Mouse (Mus musculus): ENCODE measurements around the gene Il20rb. TPM values are rescaled to one million over a fixed set of nuclear protein-coding genes. Genes with fewer than 3 reads are reported as not detected.

Il20rb gene
- polyA plus RNA-seq, 1 experiment from 2014 or later: 0.94 TPM

DNA sequence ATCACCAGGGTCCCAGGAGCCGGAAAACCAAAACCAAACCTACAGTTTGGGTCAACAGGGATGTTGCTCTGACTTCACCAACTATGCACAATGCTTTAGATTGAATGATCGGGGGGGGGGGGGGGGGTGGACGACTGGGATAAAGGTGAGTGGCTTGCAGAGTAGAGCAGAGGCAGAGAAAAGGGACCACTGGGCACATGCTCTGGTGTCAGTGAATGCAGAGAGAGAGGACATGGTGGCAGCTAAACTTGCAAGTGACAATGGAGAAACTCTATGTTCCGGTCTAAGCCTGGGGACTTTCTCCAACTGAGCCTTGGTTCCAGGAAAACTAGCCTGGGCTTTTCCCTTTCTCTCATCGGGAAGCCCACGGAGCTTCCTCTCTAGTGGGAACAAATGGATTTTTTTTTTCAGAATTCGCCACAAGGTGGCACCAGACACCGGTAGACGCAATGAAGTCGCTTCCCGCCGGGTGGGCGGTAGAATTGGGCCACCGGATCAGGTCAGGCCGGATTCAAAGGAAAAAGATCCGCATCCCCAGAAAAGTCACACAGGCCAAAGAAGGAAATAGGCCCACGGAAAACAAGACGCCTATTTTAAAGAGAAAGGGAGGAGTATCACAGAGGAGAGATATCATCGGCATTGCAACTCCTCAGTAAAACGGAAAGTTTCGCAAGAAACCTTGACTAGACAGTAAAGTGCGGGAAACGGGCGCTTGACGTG is 32.5 kb downstream of the Il20rb start:
- no peaks in the 10 kb centered on the region for H3K9me3 ChIP-seq (ENCODE audit: control insufficient read depth, low read length)
- H3K36me3 ChIP-seq (ENCODE audit: control insufficient read depth, insufficient read depth, low read length): no peaks in the 10 kb centered on the region
- 9% methylated on average over 25 of the region's 25 CpGs for WGBS
- DNase-seq (ENCODE audit: low spot score) (peak; percentile 91), ATAC-seq (ENCODE audit: low FRiP score) (peak; percentile 38; the same call in 1 of the 2 replicates)
- peaks cover 2% of the 10 kb centered on the region; the same call in 1 of the 2 replicates for H3K4me1 ChIP-seq (replicated peaks; ENCODE audit: control insufficient read depth, insufficient read depth, low read length)
- H3K9ac ChIP-seq (ENCODE audit: low read depth, low read length): peak overlapping the region; percentile 38; the same call in 1 of the 2 replicates
- H3K27ac ChIP-seq (ENCODE audit: low read depth, low read length): no peak overlapping the region
- peak overlapping the region; percentile 54 for H3K4me2 ChIP-seq (replicated peaks; ENCODE audit: low read depth, low read length)
- no peaks in the 10 kb centered on the region for H3K27me3 ChIP-seq (ENCODE audit: control insufficient read depth, insufficient read depth, low read length)
- H3K4me3 ChIP-seq (ENCODE audit: low read depth, low read length): peak overlapping the region; percentile 15

GRCm38 (mm10) chr9:100452432-100452831 is 34.2 kb downstream of the Il20rb start:
- ATAC-seq (ENCODE audit: low FRiP score) (no peak), DNase-seq (ENCODE audit: low spot score) (no peak)
- Histone ChIP-seq H3K9me3 (ENCODE audit: control insufficient read depth, low read length) (no peaks in the 10 kb centered on the region), H3K27ac (ENCODE audit: low read depth, low read length) (no peak overlapping the region), H3K4me2 (replicated peaks; ENCODE audit: low read depth, low read length) (no peak overlapping the region), H3K36me3 (ENCODE audit: control insufficient read depth, insufficient read depth, low read length) (no peaks in the 10 kb centered on the region), H3K4me3 (ENCODE audit: low read depth, low read length) (no peak overlapping the region), H3K27me3 (ENCODE audit: control insufficient read depth, insufficient read depth, low read length) (no peaks in the 10 kb centered on the region), H3K4me1 (replicated peaks; ENCODE audit: control insufficient read depth, insufficient read depth, low read length) (peaks cover 2% of the 10 kb centered on the region; the same call in 1 of the 2 replicates), H3K9ac (ENCODE audit: low read depth, low read length) (no peak overlapping the region)
- 83% methylated on average over 6 of the region's 6 CpGs for WGBS

DNA sequence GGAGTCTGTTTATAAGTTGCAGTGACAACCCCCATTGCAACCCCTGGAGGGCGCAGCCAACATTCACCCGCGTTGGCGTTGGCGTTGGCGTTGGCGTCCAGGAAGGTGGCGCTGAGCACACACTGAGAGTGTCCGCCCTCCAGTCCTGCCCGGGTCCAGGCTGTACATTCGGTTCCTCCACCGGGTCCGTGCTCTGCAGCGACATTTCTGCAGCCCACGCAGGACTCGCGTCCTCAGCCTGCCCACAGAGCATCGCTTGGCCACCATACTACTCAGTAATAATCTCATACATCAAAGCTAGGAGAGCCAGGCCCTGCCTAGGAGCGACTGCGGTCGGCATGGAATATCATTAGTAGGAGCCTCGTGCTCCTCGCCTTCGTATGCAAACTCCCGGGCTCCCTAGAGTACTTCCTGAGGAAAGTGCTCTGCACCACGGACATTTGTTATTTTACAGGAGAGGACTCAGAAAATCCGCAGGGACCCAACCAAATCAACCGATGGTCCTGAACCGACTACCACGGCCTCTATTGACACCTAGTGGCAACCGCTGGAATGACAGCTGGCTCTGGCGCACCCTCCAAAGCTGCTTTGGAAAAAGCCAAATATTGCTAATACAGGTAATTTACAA is 40.4 kb downstream of the Il20rb start:
- Histone ChIP-seq H3K4me3 (ENCODE audit: low read depth, low read length) (peak overlapping the region; percentile 53), H3K27me3 (ENCODE audit: control insufficient read depth, insufficient read depth, low read length) (no peaks in the 10 kb centered on the region), H3K4me1 (replicated peaks; ENCODE audit: control insufficient read depth, insufficient read depth, low read length) (no peaks in the 10 kb centered on the region), H3K36me3 (ENCODE audit: control insufficient read depth, insufficient read depth, low read length) (no peaks in the 10 kb centered on the region), H3K9me3 (ENCODE audit: control insufficient read depth, low read length) (no peaks in the 10 kb centered on the region), H3K4me2 (replicated peaks; ENCODE audit: low read depth, low read length) (peak overlapping the region; percentile 61), H3K27ac (ENCODE audit: low read depth, low read length) (peak overlapping the region; percentile 51), H3K9ac (ENCODE audit: low read depth, low read length) (peak overlapping the region; percentile 62)
- under 1% methylated on average over 32 of the region's 32 CpGs for WGBS
- DNase-seq (ENCODE audit: low spot score): peak; percentile 89
- peak; percentile 91 for ATAC-seq (ENCODE audit: low FRiP score)

DNA sequence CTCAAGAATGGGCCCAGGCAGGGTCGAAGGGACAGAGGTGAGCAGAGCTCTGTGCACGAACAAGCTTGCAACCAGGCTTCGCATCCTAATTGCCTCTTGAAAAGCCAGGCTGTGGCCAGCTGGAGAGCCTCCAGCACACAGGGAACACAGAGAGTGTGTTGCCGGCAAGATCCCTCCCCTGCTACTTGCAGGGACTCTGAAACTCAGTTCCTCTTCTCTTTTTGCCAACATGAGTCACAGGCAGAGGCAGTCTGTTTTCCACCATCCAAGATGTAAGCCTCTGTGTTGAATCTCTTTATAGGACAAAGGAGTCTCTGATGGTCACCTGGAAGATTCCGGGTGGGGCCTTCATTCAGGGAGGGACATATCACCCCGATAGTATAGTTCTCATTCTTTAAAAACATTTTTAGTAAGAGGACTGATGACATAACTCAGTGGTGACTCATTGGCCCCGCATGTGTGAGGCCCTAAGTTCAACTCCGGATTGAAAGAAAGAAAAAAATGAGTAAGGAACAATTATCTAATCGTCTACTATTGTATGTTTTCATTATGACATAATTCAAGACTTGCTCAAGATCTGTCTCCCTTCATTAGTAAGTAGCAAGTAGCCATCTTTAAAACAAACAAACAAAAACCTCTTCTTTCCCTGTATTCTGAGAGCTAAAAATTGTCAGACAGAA is 46.3 kb downstream of the Il20rb start:
- ATAC-seq (ENCODE audit: low FRiP score) (peak; percentile 86), DNase-seq (ENCODE audit: low spot score) (peak; percentile 63)
- H3K27ac ChIP-seq (ENCODE audit: low read depth, low read length): peak overlapping the region; percentile 82
- H3K9me3 ChIP-seq (ENCODE audit: control insufficient read depth, low read length): no peaks in the 10 kb centered on the region
- peak overlapping the region; percentile 15; the same call in 1 of the 2 replicates for H3K9ac ChIP-seq (ENCODE audit: low read depth, low read length)
- no peak overlapping the region for H3K4me3 ChIP-seq (ENCODE audit: low read depth, low read length)
- no peak overlapping the region for H3K4me2 ChIP-seq (replicated peaks; ENCODE audit: low read depth, low read length)
- no peaks in the 10 kb centered on the region for H3K36me3 ChIP-seq (ENCODE audit: control insufficient read depth, insufficient read depth, low read length)
- no peaks in the 10 kb centered on the region for H3K27me3 ChIP-seq (ENCODE audit: control insufficient read depth, insufficient read depth, low read length)
- 0 out of 2 replicates have a peak, but pooled peaks cover 2% of the 10 kb centered on the region for H3K4me1 ChIP-seq (replicated peaks; ENCODE audit: control insufficient read depth, insufficient read depth, low read length)
- WGBS: 55% methylated on average over 9 of the region's 9 CpGs

DNA sequence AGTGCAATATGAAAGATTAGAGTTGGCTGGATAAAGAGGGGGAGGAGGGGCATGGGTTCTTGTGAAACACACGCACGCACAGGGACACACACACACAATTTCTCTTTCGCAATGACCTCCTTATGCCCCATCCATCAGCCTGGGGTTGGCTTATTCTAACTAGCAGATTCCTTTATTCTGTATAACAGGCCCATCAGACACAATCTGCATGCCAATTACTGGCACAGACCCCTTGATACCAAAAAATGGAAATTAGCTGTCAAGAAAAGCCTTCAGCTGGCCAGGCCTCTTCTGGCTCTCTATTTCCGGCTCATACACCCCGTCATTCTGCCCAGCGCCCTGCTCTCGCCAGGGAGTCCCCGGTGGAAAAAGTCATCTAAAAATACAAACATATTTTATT is 47.1 kb downstream of the Il20rb start:
- Histone ChIP-seq H3K4me1 (replicated peaks; ENCODE audit: control insufficient read depth, insufficient read depth, low read length) (0 out of 2 replicates have a peak, but pooled peaks cover 2% of the 10 kb centered on the region), H3K4me2 (replicated peaks; ENCODE audit: low read depth, low read length) (no peak overlapping the region), H3K4me3 (ENCODE audit: low read depth, low read length) (no peak overlapping the region), H3K27me3 (ENCODE audit: control insufficient read depth, insufficient read depth, low read length) (no peaks in the 10 kb centered on the region), H3K36me3 (ENCODE audit: control insufficient read depth, insufficient read depth, low read length) (no peaks in the 10 kb centered on the region), H3K27ac (ENCODE audit: low read depth, low read length) (peak overlapping the region; percentile 82), H3K9me3 (ENCODE audit: control insufficient read depth, low read length) (no peaks in the 10 kb centered on the region), H3K9ac (ENCODE audit: low read depth, low read length) (no peak overlapping the region)
- ATAC-seq (ENCODE audit: low FRiP score): peak; percentile 92
- 28% methylated on average over 8 of the region's 8 CpGs for WGBS
- DNase-seq (ENCODE audit: low spot score): peak; percentile 49

DNA sequence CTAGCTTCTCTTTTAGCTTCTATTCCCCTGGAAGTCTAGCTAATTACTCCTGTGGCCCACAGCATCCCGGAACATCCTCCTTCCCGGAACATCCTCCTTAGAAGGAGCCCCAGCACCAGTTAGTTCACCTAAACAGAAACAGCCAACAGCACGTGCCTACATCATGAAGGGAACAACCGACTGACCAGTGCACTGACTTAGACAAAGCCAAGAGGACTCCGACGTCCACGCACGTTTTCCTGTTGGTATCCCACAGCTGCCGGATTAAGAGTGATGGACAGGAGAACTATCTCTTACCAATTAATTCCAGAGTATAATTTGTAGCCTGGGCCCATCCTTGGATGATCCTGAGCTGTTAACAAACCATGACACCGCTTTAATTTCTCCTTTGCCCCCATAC is 47.6 kb downstream of the Il20rb start:
- DNase-seq (ENCODE audit: low spot score) (no peak), ATAC-seq (ENCODE audit: low FRiP score) (peak; percentile 29; the same call in 1 of the 2 replicates)
- WGBS: 71% methylated on average over 10 of the region's 10 CpGs

DNA sequence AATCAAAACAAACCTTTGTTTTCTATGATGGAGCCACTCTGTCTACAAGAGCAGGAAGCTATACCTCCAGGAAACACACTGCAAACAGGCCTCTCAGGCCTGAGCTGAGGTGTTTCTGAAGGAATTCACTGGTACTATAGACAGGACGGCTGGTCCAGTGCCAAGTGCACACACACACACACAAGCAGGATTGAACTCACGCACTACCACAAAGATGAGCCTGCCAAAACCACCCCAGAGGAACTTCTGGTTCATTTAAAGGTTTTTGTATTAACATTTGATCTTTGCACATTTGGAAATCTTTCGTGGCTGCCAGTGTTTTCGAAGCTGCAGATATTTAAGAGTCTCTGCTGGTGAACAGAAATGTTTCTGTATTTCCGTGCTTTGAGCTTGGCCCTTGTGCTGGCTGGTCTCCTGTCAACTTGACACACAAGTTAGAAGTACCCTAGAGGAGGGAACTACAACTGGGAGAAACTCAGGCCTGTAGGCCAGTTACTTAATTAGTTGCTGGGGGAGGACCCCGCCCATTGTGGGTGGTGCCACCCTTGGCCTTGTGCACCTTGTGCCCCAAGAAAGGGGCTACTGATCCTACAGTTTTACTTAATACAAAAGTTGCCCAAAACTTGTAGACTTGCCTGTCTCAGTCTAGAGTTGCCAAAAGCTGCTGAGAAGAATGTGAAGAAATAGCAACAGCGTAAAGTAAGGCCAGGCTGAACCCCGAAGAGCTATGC is 49.6 kb downstream of the Il20rb start:
- ATAC-seq (ENCODE audit: low FRiP score) (no peak), DNase-seq (ENCODE audit: low spot score) (no peak)
- no peak overlapping the region for H3K4me2 ChIP-seq (replicated peaks; ENCODE audit: low read depth, low read length)
- no peak overlapping the region for H3K27ac ChIP-seq (ENCODE audit: low read depth, low read length)
- no peaks in the 10 kb centered on the region for H3K27me3 ChIP-seq (ENCODE audit: control insufficient read depth, insufficient read depth, low read length)
- no peaks in the 10 kb centered on the region for H3K9me3 ChIP-seq (ENCODE audit: control insufficient read depth, low read length)
- 0 out of 2 replicates have a peak, but pooled peaks cover 2% of the 10 kb centered on the region for H3K4me1 ChIP-seq (replicated peaks; ENCODE audit: control insufficient read depth, insufficient read depth, low read length)
- no peak overlapping the region for H3K9ac ChIP-seq (ENCODE audit: low read depth, low read length)
- no peak overlapping the region for H3K4me3 ChIP-seq (ENCODE audit: low read depth, low read length)
- WGBS: 84% methylated on average over 8 of the region's 8 CpGs
- H3K36me3 ChIP-seq (ENCODE audit: control insufficient read depth, insufficient read depth, low read length): no peaks in the 10 kb centered on the region

More for the DNA sequence above, 47.6 kb downstream of the Il20rb start:
- peak overlapping the region; percentile 82 for H3K27ac ChIP-seq (ENCODE audit: low read depth, low read length)
- H3K4me1 ChIP-seq (replicated peaks; ENCODE audit: control insufficient read depth, insufficient read depth, low read length): 0 out of 2 replicates have a peak, but pooled peaks cover 2% of the 10 kb centered on the region
- H3K4me2 ChIP-seq (replicated peaks; ENCODE audit: low read depth, low read length): no peak overlapping the region
- H3K4me3 ChIP-seq (ENCODE audit: low read depth, low read length): no peak overlapping the region
- H3K27me3 ChIP-seq (ENCODE audit: control insufficient read depth, insufficient read depth, low read length): no peaks in the 10 kb centered on the region
- no peaks in the 10 kb centered on the region for H3K9me3 ChIP-seq (ENCODE audit: control insufficient read depth, low read length)
- H3K9ac ChIP-seq (ENCODE audit: low read depth, low read length): no peak overlapping the region
- no peaks in the 10 kb centered on the region for H3K36me3 ChIP-seq (ENCODE audit: control insufficient read depth, insufficient read depth, low read length)

DNA sequence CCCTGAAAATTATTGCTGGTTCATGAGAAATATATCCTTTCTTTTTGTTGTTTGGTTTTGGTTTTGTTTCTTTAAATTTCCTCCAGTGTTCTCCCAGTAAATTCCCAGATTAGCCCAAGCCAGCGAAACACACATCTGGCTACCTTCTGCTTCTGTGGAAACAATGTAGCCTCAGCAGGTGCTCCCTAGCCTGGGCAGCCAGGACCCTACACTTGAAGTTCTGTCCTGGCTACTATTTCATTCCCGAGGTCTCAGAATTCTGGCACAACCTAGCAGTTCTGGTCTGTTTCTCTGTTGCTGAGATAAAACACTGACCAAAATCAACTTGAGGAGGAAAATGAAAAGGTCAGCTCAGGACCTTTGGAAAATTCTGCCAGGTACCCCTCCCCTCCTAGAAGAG is 55.2 kb downstream of the Il20rb start:
- no peak for ATAC-seq (ENCODE audit: low FRiP score)
- H3K4me3 ChIP-seq (ENCODE audit: low read depth, low read length): no peak overlapping the region
- 64% methylated on average over 2 of the region's 2 CpGs for WGBS
- DNase-seq (ENCODE audit: low spot score): no peak
- H3K4me2 ChIP-seq (replicated peaks; ENCODE audit: low read depth, low read length): no peak overlapping the region
- no peaks in the 10 kb centered on the region for H3K36me3 ChIP-seq (ENCODE audit: control insufficient read depth, insufficient read depth, low read length)
- H3K27me3 ChIP-seq (ENCODE audit: control insufficient read depth, insufficient read depth, low read length): no peaks in the 10 kb centered on the region
- H3K4me1 ChIP-seq (replicated peaks; ENCODE audit: control insufficient read depth, insufficient read depth, low read length): no peaks in the 10 kb centered on the region
- no peak overlapping the region for H3K9ac ChIP-seq (ENCODE audit: low read depth, low read length)
- no peak overlapping the region for H3K27ac ChIP-seq (ENCODE audit: low read depth, low read length)
- H3K9me3 ChIP-seq (ENCODE audit: control insufficient read depth, low read length): no peaks in the 10 kb centered on the region
